Mouse (Mus musculus) ES-E14 (cell line): ENCODE measurements around the gene Clybl.

Experiments used
- CHD2 ChIP-seq: IDR thresholded peaks from 2 replicates; pipeline ENCODE4 v1.6.1; 2014; ENCODE audit warnings: mild to moderate bottlenecking, low read depth, low read length, inconsistent platforms
- HCFC1 ChIP-seq: IDR thresholded peaks from 2 replicates; pipeline ENCODE4 v1.6.1; 2012; ENCODE audit warnings: low read length, inconsistent platforms, borderline replicate concordance; ENCODE audit not compliant: insufficient read depth
- MAFK ChIP-seq: IDR thresholded peaks from 2 replicates; pipeline ENCODE4 v1.6.1; 2014; ENCODE audit warnings: mild to moderate bottlenecking, low read depth, low read length, inconsistent platforms; ENCODE audit not compliant: insufficient read depth
- ZC3H11A ChIP-seq: IDR thresholded peaks from 2 replicates; pipeline ENCODE4 v1.6.1; 2012; ENCODE audit warnings: low read depth, mild to moderate bottlenecking, inconsistent platforms, low read length, borderline replicate concordance
- ZNF384 ChIP-seq: IDR thresholded peaks from 2 replicates; pipeline ENCODE4 v1.6.1; 2012; ENCODE audit warnings: low read depth, low read length, inconsistent platforms

- TF ChIP-seq MAFK (peak; percentile 51; the same call in 1 of the 2 replicates), HCFC1 (no peak), CHD2 (no peak), ZC3H11A (no peak), ZNF384 (no peak)
Observed at GRCm38 (mm10) chr14:122209177-122209576, 27.7 kb downstream of the Clybl start.
